Mouse (Mus musculus) left cerebral cortex, adult 2 months (tissue): ENCODE measurements at regions not wholly inside any gene's neighbourhood (a gene's known extent, or its start where the extent isn't known, plus 50 kb on each side); places are given as distances from the start of the nearest gene placed in this dataset.
A peak's percentile ranks its signal among the peaks of the same experiment; 100 is the strongest.

Experiments
- DNase-seq, 2 experiments: peaks; one replicate each; pipeline ENCODE4 v3.0.0; 2021 to 2022; ENCODE audit warnings: low spot score in 2 of 2, mixed read lengths in 1 of 2; ENCODE audit errors: extremely low spot score in 1 of 2
- H3K27ac ChIP-seq: fragments of 200-600 bp; 2 replicates; pipeline ENCODE4 v1.8.1; 2022
- H3K4me3 ChIP-seq: fragments of 200-600 bp; 2 replicates; pipeline ENCODE4 v1.8.1; 2022
- CTCF ChIP-seq: fragments of 200-600 bp; IDR thresholded peaks from 2 replicates; pipeline ENCODE4 v1.8.1; 2022; ENCODE audit warnings: antibody characterized with exemption, mild to moderate bottlenecking, moderate library complexity
- intact Hi-C: fragments of 180-260 bp; cut with DNase I; formaldehyde crosslinking; loops from one replicate; pipeline ENCODE4 v1.15.1; 2025

- no peak for DNase-seq
- no peak for TF ChIP-seq CTCF
- no peak overlapping the region for H3K27ac ChIP-seq
- intact Hi-C loops, result no loop called here
- no peak overlapping the region for H3K4me3 ChIP-seq
Measured at GRCm38 (mm10) chr2:114844389-114844771, 189.6 kb upstream of the Dph6 start.

- H3K4me3 ChIP-seq, result no peak overlapping the region
- intact Hi-C loops, result no loop called here
- no peak overlapping the region for H3K27ac ChIP-seq
- no peak for TF ChIP-seq CTCF
- DNase-seq, result no peak
Measured at GRCm38 (mm10) chr2:114848439-114848838, 193.7 kb upstream of the Dph6 start.

DNA sequence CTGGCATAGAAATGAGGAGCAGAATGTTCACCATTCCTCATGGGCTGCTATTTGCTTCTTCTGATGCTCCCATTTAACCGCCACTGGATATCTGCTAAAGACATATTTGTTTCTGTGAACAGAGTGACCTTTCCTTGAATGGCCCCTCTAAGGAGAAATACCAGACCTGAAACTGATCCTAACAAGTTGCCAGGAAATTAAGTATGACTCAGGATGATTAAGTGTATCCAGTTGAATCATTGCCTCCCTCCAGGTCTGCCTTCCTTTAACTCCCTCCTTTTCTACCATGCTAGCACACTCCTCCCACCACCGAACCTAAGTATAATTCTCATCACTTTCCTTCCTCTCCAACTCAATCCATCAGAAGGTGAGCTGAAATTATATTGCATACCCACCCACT, 194.2 kb upstream of the Dph6 start:
- no peak overlapping the region for H3K27ac ChIP-seq
- H3K4me3 ChIP-seq, result no peak overlapping the region
- DNase-seq, result no peak
- TF ChIP-seq CTCF, result no peak
- intact Hi-C loops, result no loop called here

DNA sequence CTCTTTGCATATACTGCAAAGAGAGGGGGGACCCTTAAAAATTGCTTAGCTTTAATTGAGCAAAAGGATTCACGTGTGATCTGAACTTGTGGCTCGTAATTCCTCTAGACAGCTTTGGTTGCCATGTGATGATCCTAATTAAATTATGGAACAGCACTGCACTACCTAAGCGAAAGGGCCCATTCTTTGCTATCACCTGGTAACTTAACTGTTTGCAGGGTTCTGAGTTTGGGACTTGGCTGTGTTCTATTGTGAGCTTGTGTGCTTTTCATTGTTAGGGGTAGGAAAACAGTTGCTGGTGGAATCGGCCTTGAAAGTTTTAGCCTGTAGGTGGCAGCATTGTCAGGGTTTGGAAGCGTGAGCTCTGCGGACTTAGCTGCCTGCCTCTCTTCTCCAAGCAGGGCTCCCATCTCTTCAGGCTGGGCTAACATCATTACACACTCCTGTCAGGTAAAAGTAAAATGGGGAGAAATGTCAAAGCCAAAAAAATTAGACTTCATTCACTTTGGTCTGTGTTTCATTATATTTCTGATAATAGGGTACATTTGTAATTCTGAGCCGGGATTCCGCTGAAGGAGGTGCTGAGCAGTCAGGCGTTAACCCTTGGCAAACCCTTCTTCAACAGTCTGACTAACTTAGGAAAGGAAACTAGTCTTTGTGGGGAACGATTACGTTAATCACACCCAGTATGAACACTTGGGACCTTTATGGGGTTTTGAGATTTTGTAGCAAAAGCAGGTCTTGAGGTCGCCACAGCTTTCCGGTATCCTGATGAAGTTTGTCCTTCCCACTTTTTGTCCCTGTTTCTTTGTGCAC, 199.2 kb upstream of the Dph6 start:
- peak; percentile 81 to 83 for DNase-seq
- intact Hi-C loops, result loop anchor here (2.0 to 10.0 kb wide), 7 partner anchors 413 to 1968 kb away; no protein-coding TSS in a partner anchor
- TF ChIP-seq CTCF, result peak; percentile 89
- no peak overlapping the region for H3K27ac ChIP-seq
- peak overlapping the region; percentile 30 for H3K4me3 ChIP-seq

- intact Hi-C loops, result no loop called here
- TF ChIP-seq CTCF, result no peak
- no peak for DNase-seq
- Histone ChIP-seq H3K27ac (no peak overlapping the region), H3K4me3 (no peak overlapping the region)
Measured at GRCm38 (mm10) chr2:114872272-114872671, 217.5 kb upstream of the Dph6 start.

DNA sequence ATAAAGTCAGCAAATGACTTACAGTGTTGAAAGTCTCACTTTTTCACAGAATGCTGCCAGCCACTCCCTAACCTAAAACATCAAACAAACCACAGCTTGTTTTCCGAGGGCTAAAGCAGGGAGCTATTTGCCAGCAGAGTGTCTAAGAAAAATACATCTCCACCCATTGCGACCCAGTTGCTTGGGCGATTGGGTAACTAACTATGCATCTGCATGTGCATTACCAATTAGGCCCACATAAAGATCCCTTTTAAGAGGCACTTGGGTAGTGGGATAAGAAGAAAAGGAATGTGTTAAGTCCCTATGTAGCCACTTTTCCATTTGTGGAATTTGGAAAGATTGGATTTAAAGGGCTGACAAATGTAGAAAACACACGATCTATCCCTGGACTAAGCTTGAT, 218.3 kb upstream of the Dph6 start:
- no peak for DNase-seq
- no peak overlapping the region for H3K4me3 ChIP-seq
- intact Hi-C loops, result no loop called here
- no peak overlapping the region for H3K27ac ChIP-seq
- no peak for TF ChIP-seq CTCF

GRCm38 (mm10) chr2:114879084-114879483, 224.3 kb upstream of the Dph6 start:
- Histone ChIP-seq H3K4me3 (no peak overlapping the region), H3K27ac (no peak overlapping the region)
- DNase-seq, result no peak
- no peak for TF ChIP-seq CTCF
- intact Hi-C loops, result no loop called here

DNA sequence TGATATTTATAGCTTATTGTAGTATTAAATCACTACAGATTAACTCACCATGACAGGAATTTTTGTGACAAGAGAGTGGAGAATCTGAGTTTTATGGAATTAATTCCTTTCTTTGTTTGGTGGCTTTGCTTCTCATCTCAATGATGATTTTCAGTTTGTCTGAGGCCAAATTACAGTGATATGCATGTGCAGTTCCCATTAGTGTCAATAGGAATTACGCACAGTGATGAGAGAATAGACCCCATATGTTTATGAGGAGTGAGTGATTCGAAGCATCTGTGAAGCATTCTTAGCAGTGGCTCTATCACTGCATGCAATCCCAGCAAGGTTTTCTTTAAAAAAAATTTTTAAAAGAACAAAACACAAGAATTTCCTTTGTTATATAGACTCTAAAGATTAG, 225.0 kb upstream of the Dph6 start:
- H3K27ac ChIP-seq, result no peak overlapping the region
- no peak for DNase-seq
- H3K4me3 ChIP-seq, result no peak overlapping the region
- intact Hi-C loops, result no loop called here
- no peak for TF ChIP-seq CTCF

GRCm38 (mm10) chr2:114885734-114886260, 231.0 kb upstream of the Dph6 start:
- intact Hi-C loops, result no loop called here
- no peak for DNase-seq
- Histone ChIP-seq H3K4me3 (no peak overlapping the region), H3K27ac (no peak overlapping the region)
- no peak for TF ChIP-seq CTCF

- no peak for TF ChIP-seq CTCF
- no peak for DNase-seq
- Histone ChIP-seq H3K4me3 (no peak overlapping the region), H3K27ac (no peak overlapping the region)
- intact Hi-C loops, result no loop called here
Measured at GRCm38 (mm10) chr2:114898812-114899211, 244.0 kb upstream of the Dph6 start.

DNA sequence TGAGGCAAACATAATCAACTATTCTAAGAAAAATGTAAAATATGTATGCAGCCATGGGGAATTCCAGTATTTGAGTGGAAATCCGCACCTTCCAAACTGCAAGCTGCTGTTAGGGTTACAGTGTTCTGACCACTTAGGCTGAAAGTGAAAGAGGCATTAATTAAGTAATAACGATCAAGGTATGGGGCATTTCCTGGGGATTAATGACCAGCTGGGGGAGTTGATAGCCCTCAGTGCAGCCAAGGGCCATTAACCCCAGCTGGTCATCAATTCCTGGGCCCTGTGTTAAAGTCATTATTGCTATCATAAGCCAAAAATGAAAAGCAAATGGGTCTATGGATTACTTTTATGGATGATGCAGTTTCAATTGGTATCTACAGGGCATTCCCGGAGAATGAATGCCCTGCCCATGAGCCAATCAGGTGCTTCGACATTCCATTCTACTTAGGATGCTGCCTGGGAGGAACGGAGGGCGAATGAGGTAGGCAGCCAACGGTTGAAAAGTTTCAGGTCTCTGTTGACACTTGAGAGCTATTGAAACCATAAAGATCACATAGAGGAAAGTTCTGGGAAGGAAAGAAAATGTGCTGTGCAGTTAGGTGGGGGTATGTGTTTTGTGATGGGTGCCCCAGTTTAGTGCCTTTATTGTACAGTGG, 257.2 kb upstream of the Dph6 start:
- H3K27ac ChIP-seq, result no peak overlapping the region
- no peak overlapping the region for H3K4me3 ChIP-seq
- intact Hi-C loops, result no loop called here
- no peak for TF ChIP-seq CTCF
- no peak for DNase-seq

GRCm38 (mm10) chr2:114915025-114915690, 260.4 kb upstream of the Dph6 start:
- intact Hi-C loops, result no loop called here
- no peak for TF ChIP-seq CTCF
- DNase-seq, result no peak
- H3K27ac ChIP-seq, result no peak overlapping the region
- H3K4me3 ChIP-seq, result no peak overlapping the region
